Mouse (Mus musculus): ENCODE measurements around the gene March10. TPM values are rescaled to one million over a fixed set of nuclear protein-coding genes. Genes with fewer than 3 reads are reported as not detected.

The March10 gene
- total and polyA plus RNA-seq, 3 experiments, result 0.05 TPM; not detected in 2

DNA sequence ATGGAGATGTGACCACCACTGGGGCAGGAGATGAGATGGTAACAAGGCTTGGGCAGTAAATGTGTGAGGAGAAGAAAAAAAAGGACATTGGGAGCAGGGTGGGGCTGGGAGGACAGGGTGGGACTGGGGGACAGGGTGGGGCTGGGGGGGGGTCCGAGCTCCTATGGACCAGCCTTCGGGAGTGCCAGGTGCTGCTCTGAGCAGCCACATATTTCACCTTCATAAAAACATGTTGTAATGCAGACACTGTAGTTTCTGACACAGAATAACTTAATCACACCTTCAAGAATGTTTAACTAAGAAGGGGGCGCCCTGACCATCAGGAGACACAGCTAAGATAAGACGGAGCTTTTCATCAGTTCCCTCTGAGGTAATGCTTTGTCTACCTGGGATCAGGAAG is 4.0 kb downstream of the March10 start:
- ATAC-seq (ENCODE audit: extremely low read depth, insufficient number of reproducible peaks, low FRiP score, poor library complexity, severe bottlenecking) (no peak), DNase-seq (ENCODE audit: low spot score) (no peak)
- Histone ChIP-seq H3K9me3 (replicated peaks) (no peaks in the 10 kb centered on the region), H3K4me1 (ENCODE audit: insufficient read depth, low read depth, low read length) (no peaks in the 10 kb centered on the region), H3K27me3 (ENCODE audit: insufficient read depth, low read length) (peaks cover 5% of the 10 kb centered on the region; the same call in 1 of the 2 replicates), H3K4me3 (ENCODE audit: low read depth, low read length) (no peak overlapping the region), H3K36me3 (replicated peaks) (no peaks in the 10 kb centered on the region)
- TF ChIP-seq CTCF (IDR thresholded peaks at IDR 0.05; ENCODE audit: low read depth, low read length) (no peak), POLR2AphosphoS5 (IDR thresholded peaks at IDR 0.05; ENCODE audit: insufficient replicate concordance, low read depth, low read length) (no peak), TAL1 (conservative IDR thresholded peaks at IDR 0.05; ENCODE audit: low read depth, low read length) (no peak), GATA1 (IDR thresholded peaks at IDR 0.05; ENCODE audit: borderline replicate concordance, low read length) (no peak), GATA2 (IDR thresholded peaks at IDR 0.05; ENCODE audit: borderline replicate concordance, low read depth, low read length) (no peak)

DNA sequence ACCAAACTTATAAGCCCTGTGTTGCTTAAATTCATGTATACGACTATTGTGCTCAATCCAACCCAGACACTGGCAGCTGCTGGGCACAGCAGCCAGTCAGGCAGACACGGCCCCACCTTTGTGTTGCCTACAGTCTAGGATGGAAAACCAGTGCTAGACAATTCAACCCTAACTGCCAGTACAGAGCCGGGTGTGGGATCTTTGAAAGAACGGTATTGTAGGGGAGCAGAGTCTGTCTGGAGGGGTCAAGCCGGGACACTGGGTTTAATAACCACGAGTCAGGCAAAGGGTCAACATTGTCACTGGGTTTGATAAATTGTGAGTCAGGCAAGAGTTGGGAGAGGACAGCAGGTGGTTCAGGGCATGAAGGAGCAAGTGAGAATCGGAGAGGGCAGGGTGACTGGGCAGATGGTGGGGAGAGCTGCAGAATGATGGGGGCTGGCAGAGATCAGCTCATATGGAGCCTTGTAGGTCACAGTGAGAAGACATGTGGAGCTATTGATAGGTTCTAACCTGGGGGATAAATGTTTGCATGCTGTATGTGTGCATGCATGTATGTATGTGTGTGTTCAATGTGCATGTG is 4.9 kb downstream of the March10 start:
- no peak for TF ChIP-seq CTCF (IDR thresholded peaks at IDR 0.05; ENCODE audit: low read depth, low read length)
- no peak for TF ChIP-seq TAL1 (conservative IDR thresholded peaks at IDR 0.05; ENCODE audit: low read depth, low read length)
- no peak for TF ChIP-seq GATA1 (IDR thresholded peaks at IDR 0.05; ENCODE audit: borderline replicate concordance, low read length)
- TF ChIP-seq POLR2AphosphoS5 (IDR thresholded peaks at IDR 0.05; ENCODE audit: insufficient replicate concordance, low read depth, low read length), result no peak
- no peak for TF ChIP-seq GATA2 (IDR thresholded peaks at IDR 0.05; ENCODE audit: borderline replicate concordance, low read depth, low read length)
- no peak overlapping the region for H3K4me3 ChIP-seq (ENCODE audit: low read depth, low read length)
- H3K27me3 ChIP-seq (ENCODE audit: insufficient read depth, low read length), result peaks cover 4% of the 10 kb centered on the region; the same call in 1 of the 2 replicates
- no peaks in the 10 kb centered on the region for H3K9me3 ChIP-seq (replicated peaks)
- no peaks in the 10 kb centered on the region for H3K36me3 ChIP-seq (replicated peaks)
- no peaks in the 10 kb centered on the region for H3K4me1 ChIP-seq (ENCODE audit: insufficient read depth, low read depth, low read length)
- DNase-seq (ENCODE audit: low spot score), result no peak
- ATAC-seq (ENCODE audit: extremely low read depth, insufficient number of reproducible peaks, low FRiP score, poor library complexity, severe bottlenecking), result no peak

DNA sequence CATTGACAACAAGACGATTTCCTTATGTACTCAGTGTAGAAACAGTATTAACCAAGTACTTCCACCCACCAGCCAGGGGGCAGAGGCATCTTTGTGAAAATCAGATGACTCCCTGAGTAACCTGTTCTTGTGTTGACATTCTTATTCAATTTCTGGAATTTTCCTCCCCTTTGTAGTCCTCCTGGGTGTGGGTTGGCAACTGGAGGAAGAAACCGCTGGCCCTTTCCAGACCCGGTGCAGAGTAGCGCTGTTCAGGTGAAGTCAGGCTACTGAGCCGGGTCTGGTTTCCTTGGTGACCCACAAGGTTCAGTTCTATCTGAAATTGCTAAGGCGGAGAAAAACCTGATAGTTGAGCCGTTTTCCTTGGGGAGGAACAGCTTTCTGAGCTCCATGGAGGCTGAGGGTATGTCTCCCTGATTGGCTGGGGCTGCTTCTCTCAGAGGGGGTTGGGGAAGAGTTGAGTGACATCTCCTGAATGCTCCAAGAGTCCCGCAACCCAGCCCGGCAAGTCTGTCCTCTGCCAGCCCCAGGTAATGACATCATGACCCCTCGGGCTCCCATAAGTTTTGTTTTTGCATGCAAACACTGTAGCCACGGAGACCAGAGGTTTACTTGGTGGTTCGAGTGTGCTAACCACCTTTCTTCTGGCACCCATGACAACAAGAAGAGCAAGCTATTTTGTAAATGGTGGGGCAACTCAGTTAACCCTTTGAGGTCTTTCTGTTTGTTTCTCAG is 6.8 kb downstream of the March10 start:
- no peak overlapping the region for H3K4me3 ChIP-seq (ENCODE audit: low read depth, low read length)
- no peaks in the 10 kb centered on the region for H3K9me3 ChIP-seq (replicated peaks)
- DNase-seq (ENCODE audit: low spot score) (no peak), ATAC-seq (ENCODE audit: extremely low read depth, insufficient number of reproducible peaks, low FRiP score, poor library complexity, severe bottlenecking) (no peak)
- TF ChIP-seq GATA1 (IDR thresholded peaks at IDR 0.05; ENCODE audit: borderline replicate concordance, low read length), result no peak
- TF ChIP-seq CTCF (IDR thresholded peaks at IDR 0.05; ENCODE audit: low read depth, low read length), result no peak
- H3K4me1 ChIP-seq (ENCODE audit: insufficient read depth, low read depth, low read length), result no peaks in the 10 kb centered on the region
- H3K36me3 ChIP-seq (replicated peaks), result no peaks in the 10 kb centered on the region
- H3K27me3 ChIP-seq (ENCODE audit: insufficient read depth, low read length), result peaks cover 2% of the 10 kb centered on the region; the same call in 1 of the 2 replicates

DNA sequence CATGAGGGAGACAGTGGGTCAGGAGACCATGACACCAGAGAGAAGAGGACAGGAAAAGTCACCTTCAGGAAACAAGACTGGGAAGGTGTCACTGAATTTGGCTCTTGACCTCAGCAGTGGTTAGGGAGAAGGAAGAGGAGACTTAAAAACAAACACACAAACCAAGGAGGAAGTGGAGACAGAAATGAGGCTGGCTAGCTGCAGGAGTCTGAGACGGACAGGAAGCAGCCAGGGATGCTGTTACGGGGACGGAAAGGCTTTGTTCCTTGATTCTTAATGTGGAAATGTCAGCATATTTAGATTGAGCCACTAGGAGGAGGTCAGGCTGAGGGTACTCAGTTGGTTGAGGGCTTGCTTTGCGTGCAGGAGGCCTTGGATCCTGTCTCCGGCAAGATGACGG is 8.9 kb downstream of the March10 start:
- no peaks in the 10 kb centered on the region for H3K4me1 ChIP-seq (ENCODE audit: insufficient read depth, low read depth, low read length)
- no peak for TF ChIP-seq POLR2AphosphoS5 (IDR thresholded peaks at IDR 0.05; ENCODE audit: insufficient replicate concordance, low read depth, low read length)
- no peak for TF ChIP-seq GATA2 (IDR thresholded peaks at IDR 0.05; ENCODE audit: borderline replicate concordance, low read depth, low read length)
- no peak for TF ChIP-seq CTCF (IDR thresholded peaks at IDR 0.05; ENCODE audit: low read depth, low read length)
- no peak for TF ChIP-seq TAL1 (conservative IDR thresholded peaks at IDR 0.05; ENCODE audit: low read depth, low read length)
- TF ChIP-seq GATA1 (IDR thresholded peaks at IDR 0.05; ENCODE audit: borderline replicate concordance, low read length), result no peak
- ATAC-seq (ENCODE audit: extremely low read depth, insufficient number of reproducible peaks, low FRiP score, poor library complexity, severe bottlenecking), result no peak
- no peak for DNase-seq (ENCODE audit: low spot score)
- peaks cover 4% of the 10 kb centered on the region; the same call in 1 of the 2 replicates for H3K27me3 ChIP-seq (ENCODE audit: insufficient read depth, low read length)
- no peaks in the 10 kb centered on the region for H3K36me3 ChIP-seq (replicated peaks)
- H3K9me3 ChIP-seq (replicated peaks), result no peaks in the 10 kb centered on the region
- H3K4me3 ChIP-seq (ENCODE audit: low read depth, low read length), result no peak overlapping the region

DNA sequence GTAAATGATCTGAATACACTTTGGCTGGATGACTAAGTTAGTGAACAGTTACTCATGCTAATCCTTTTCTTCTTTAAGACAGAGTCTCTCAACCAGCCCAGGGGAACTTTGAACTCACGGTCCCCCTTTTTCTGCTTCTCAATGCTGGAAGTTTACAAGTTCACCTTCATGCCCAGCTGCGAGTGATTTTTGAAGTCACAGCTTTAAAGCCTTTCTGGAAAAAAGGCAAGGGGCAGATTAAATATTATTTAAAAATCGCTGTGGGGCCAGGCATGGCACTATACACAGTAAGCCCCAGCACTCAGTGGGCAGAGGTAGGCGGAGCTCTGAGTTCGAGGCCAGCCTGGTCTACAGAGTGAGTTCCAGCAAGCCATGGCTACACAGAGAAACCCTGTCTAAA is 10.3 kb downstream of the March10 start:
- H3K4me1 ChIP-seq (ENCODE audit: insufficient read depth, low read depth, low read length), result no peaks in the 10 kb centered on the region

DNA sequence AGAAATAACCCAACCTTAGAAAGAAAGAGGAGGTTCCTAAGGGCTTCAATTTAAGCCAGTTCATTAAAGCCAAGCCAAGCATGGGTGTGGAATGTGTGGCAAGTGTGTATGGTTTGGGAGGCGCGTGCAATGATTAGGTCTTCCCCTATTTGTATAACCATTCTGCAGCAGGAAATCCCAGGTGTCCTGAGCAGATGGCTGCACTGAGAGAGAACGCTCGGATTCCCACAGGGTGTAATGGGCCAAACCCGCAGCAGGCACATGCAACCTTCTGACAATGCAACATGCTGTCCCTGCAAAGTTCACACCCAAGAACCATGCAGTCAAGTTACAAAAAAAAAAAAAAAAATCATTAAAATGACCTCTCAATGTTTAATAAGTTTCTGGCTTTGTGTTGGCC is 10.8 kb downstream of the March10 start:
- H3K4me1 ChIP-seq (ENCODE audit: insufficient read depth, low read depth, low read length), result no peaks in the 10 kb centered on the region
- DNase-seq (ENCODE audit: low spot score) (no peak), ATAC-seq (ENCODE audit: extremely low read depth, insufficient number of reproducible peaks, low FRiP score, poor library complexity, severe bottlenecking) (no peak)
- no peaks in the 10 kb centered on the region for H3K9me3 ChIP-seq (replicated peaks)
- peaks cover 7% of the 10 kb centered on the region; the same call in 1 of the 2 replicates for H3K27me3 ChIP-seq (ENCODE audit: insufficient read depth, low read length)
- no peaks in the 10 kb centered on the region for H3K36me3 ChIP-seq (replicated peaks)
- TF ChIP-seq TAL1 (conservative IDR thresholded peaks at IDR 0.05; ENCODE audit: low read depth, low read length) (no peak), GATA2 (IDR thresholded peaks at IDR 0.05; ENCODE audit: borderline replicate concordance, low read depth, low read length) (no peak), CTCF (IDR thresholded peaks at IDR 0.05; ENCODE audit: low read depth, low read length) (no peak), GATA1 (IDR thresholded peaks at IDR 0.05; ENCODE audit: borderline replicate concordance, low read length) (no peak), POLR2AphosphoS5 (IDR thresholded peaks at IDR 0.05; ENCODE audit: insufficient replicate concordance, low read depth, low read length) (no peak)
- no peak overlapping the region for H3K4me3 ChIP-seq (ENCODE audit: low read depth, low read length)

More for the DNA sequence above, 10.3 kb downstream of the March10 start:
- DNase-seq (ENCODE audit: low spot score), result no peak
- Histone ChIP-seq H3K9me3 (replicated peaks) (no peaks in the 10 kb centered on the region), H3K4me3 (ENCODE audit: low read depth, low read length) (no peak overlapping the region), H3K27me3 (ENCODE audit: insufficient read depth, low read length) (peaks cover 7% of the 10 kb centered on the region; the same call in 1 of the 2 replicates), H3K36me3 (replicated peaks) (no peaks in the 10 kb centered on the region)
- no peak for ATAC-seq (ENCODE audit: extremely low read depth, insufficient number of reproducible peaks, low FRiP score, poor library complexity, severe bottlenecking)
- TF ChIP-seq GATA1 (IDR thresholded peaks at IDR 0.05; ENCODE audit: borderline replicate concordance, low read length) (no peak), POLR2AphosphoS5 (IDR thresholded peaks at IDR 0.05; ENCODE audit: insufficient replicate concordance, low read depth, low read length) (no peak), TAL1 (conservative IDR thresholded peaks at IDR 0.05; ENCODE audit: low read depth, low read length) (no peak), CTCF (IDR thresholded peaks at IDR 0.05; ENCODE audit: low read depth, low read length) (no peak), GATA2 (IDR thresholded peaks at IDR 0.05; ENCODE audit: borderline replicate concordance, low read depth, low read length) (no peak)
